Mouse (Mus musculus) spleen, postnatal 14 days (tissue): ENCODE data around the gene Abcc4.
"Not testable (repeated sequence)": the region's sequence is repeated elsewhere in the genome, so short reads cannot be mapped to it uniquely, and the experiment has no call there.

Source experiments
- DNase-seq, 2 experiments: peaks; one replicate each; pipeline ENCODE4 v3.0.0; 2021 to 2022; ENCODE audit warnings: low spot score in 2 of 2

The Abcc4 gene

GRCm38 (mm10) chr14:118678279-118678985 lies 27.6 kb downstream of the Abcc4 start:
- DNase-seq: no peak

- no peak for DNase-seq
Measured at GRCm38 (mm10) chr14:118676308-118676994, 29.6 kb downstream of the Abcc4 start.

GRCm38 (mm10) chr14:118674705-118675139 lies 31.3 kb downstream of the Abcc4 start:
- no peak for DNase-seq

- DNase-seq: no peak
Measured at GRCm38 (mm10) chr14:118674224-118674623, 31.8 kb downstream of the Abcc4 start.

- DNase-seq: no peak
Measured at GRCm38 (mm10) chr14:118673501-118673900, 32.5 kb downstream of the Abcc4 start.

- DNase-seq: not testable (repeated sequence)
Measured at GRCm38 (mm10) chr14:118672931-118673330, 33.1 kb downstream of the Abcc4 start.

GRCm38 (mm10) chr14:118667499-118667898 lies 38.5 kb downstream of the Abcc4 start:
- DNase-seq: no peak

- no peak for DNase-seq
Measured at GRCm38 (mm10) chr14:118664661-118665060, 41.4 kb downstream of the Abcc4 start.

GRCm38 (mm10) chr14:118662625-118663276 lies 43.3 kb downstream of the Abcc4 start:
- DNase-seq: no peak

- DNase-seq: no peak
Measured at GRCm38 (mm10) chr14:118662124-118662523, 43.9 kb downstream of the Abcc4 start.

GRCm38 (mm10) chr14:118659230-118659629 lies 46.8 kb downstream of the Abcc4 start:
- no peak for DNase-seq

- no peak for DNase-seq
Measured at GRCm38 (mm10) chr14:118658328-118658692, 47.7 kb downstream of the Abcc4 start.

- DNase-seq: no peak
Measured at GRCm38 (mm10) chr14:118657673-118658327, 48.2 kb downstream of the Abcc4 start.

- no peak for DNase-seq
Measured at GRCm38 (mm10) chr14:118657206-118657605, 48.8 kb downstream of the Abcc4 start.

GRCm38 (mm10) chr14:118656036-118656435 lies 50.0 kb downstream of the Abcc4 start:
- no peak for DNase-seq

- no peak for DNase-seq
Measured at GRCm38 (mm10) chr14:118654903-118655302, 51.1 kb downstream of the Abcc4 start.

- DNase-seq: no peak
Measured at GRCm38 (mm10) chr14:118651704-118652439, 54.1 kb downstream of the Abcc4 start.

GRCm38 (mm10) chr14:118649895-118650256 lies 56.1 kb downstream of the Abcc4 start:
- no peak for DNase-seq

- no peak for DNase-seq
Measured at GRCm38 (mm10) chr14:118649199-118649894, 56.7 kb downstream of the Abcc4 start.

- DNase-seq: not testable (repeated sequence)
Measured at GRCm38 (mm10) chr14:118642940-118643591, 63.0 kb downstream of the Abcc4 start.
